Mouse (Mus musculus) C2C12 (cell line): ENCODE measurements around the gene Banf2.

Experiments used
- CEBPB ChIP-seq: IDR thresholded peaks from one replicate; pipeline ENCODE4 v1.6.1; 2011; ENCODE audit warnings: low read depth, mild to moderate bottlenecking, control low read depth, moderate library complexity
- CTCF ChIP-seq: IDR thresholded peaks from one replicate; pipeline ENCODE4 v1.5.1; 2011; ENCODE audit not compliant: control insufficient read depth, insufficient read depth, insufficient read length
- FOSL1 ChIP-seq: IDR thresholded peaks from one replicate; pipeline ENCODE4 v1.8.0; 2011; ENCODE audit warnings: mild to moderate bottlenecking, low read length; ENCODE audit not compliant: poor library complexity, insufficient read depth, severe bottlenecking
- MAX ChIP-seq: IDR thresholded peaks from one replicate; pipeline ENCODE4 v1.6.1; 2011; ENCODE audit warnings: mild to moderate bottlenecking, control low read depth
- MYOD1 ChIP-seq: IDR thresholded peaks from one replicate; pipeline ENCODE4 v1.6.1; 2011; ENCODE audit warnings: low read depth; ENCODE audit not compliant: control insufficient read depth, insufficient read length
- MYOG ChIP-seq: IDR thresholded peaks from one replicate; pipeline ENCODE4 v1.6.1; 2011; ENCODE audit not compliant: control insufficient read depth, insufficient read length; ENCODE audit errors: extremely low read depth
- USF1 ChIP-seq: IDR thresholded peaks from one replicate; pipeline ENCODE4 v1.6.1; 2011; ENCODE audit warnings: low read depth, mild to moderate bottlenecking, control low read depth, moderate library complexity

GRCm38 (mm10) chr2:144046916-144047315 is 14.1 kb downstream of the Banf2 start:
- TF ChIP-seq CTCF (no peak), FOSL1 (no peak), MYOD1 (no peak), MAX (no peak), CEBPB (no peak), MYOG (no peak), USF1 (no peak)
